Mouse (Mus musculus) cortical plate, adult 2 months (tissue): ENCODE results near the gene Apela.

Experiments
- CTCF ChIP-seq: fragments of 200-500 bp; IDR thresholded peaks from 2 replicates; pipeline ENCODE4 v1.5.1; 2011; ENCODE audit warnings: mild to moderate bottlenecking, control low read depth, low read length; ENCODE audit not compliant: insufficient read depth; ENCODE audit errors: extremely low read depth
- POLR2A ChIP-seq: fragments of 200-500 bp; IDR thresholded peaks from 2 replicates; pipeline ENCODE4 v1.6.1; 2011; ENCODE audit warnings: mild to moderate bottlenecking, low read length, control low read depth; ENCODE audit not compliant: insufficient read depth; ENCODE audit errors: extremely low read depth

- TF ChIP-seq POLR2A (no peak), CTCF (no peak)
These were observed 49.4 kb downstream of the Apela start, which contains the start of gene Trim75 for GRCm38 (mm10) chr8:64987731-64988130.
